Mouse (Mus musculus): ENCODE measurements around the gene Gm13723. TPM values are rescaled to one million over a fixed set of nuclear protein-coding genes. Genes with fewer than 3 reads are reported as not detected.

The Gm13723 gene
- not detected for total RNA-seq (2021)
- long read RNA-seq = 0 reads

DNA sequence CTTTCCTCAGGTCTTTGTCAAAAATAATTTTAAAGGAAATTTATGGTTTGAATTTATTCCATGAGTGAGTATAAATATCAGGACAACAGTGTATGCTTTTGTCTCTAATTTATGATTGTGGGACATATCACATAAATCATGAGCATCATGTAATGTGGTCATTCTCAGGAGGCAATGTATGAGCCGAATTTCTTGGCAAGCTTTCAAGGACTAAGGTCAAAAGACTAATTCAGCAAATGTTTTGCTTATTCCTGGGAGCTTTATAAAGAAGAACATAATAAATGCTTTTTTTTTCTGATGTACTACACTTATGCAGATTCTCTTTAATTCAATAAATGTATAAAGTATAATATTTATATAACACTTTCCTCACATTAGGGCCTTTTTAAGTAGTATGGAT lies at the start of gene Gm13723:
Gm13723 (minus strand) TSS at position 101 of the 400 bp plus-strand sequence.
- DNase-seq (ENCODE audit: low spot score in 2 of 2) = no peak

DNA sequence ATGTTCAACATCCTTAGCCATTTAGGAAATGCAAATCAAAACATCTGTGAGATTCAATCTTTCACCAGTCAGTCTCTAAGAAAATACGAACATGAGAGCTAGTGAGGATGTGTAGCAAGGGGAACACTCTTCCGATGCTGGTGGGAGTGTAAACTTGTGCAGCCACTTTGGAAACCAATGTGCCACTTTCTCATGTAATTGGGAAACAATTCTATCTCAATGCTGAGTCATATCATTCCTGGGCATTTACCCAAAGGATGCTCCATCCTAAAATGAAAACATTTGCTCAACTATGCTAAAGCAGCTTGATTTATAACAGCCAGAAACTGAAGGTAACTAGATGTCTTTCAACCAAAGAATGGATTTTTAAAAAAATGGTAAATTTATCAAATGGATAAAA lies 31.0 kb upstream of the Gm13723 start:
- DNase-seq (ENCODE audit: low spot score in 2 of 2) = no peak

GRCm38 (mm10) chr2:86892116-86892515 lies 17.5 kb upstream of the Gm13723 start, which contains the start of gene Olfr1097:
TSS of gene Olfr1097 (minus strand) at chr2:86892216.
- DNase-seq (ENCODE audit: low spot score in 2 of 2) = no peak

DNA sequence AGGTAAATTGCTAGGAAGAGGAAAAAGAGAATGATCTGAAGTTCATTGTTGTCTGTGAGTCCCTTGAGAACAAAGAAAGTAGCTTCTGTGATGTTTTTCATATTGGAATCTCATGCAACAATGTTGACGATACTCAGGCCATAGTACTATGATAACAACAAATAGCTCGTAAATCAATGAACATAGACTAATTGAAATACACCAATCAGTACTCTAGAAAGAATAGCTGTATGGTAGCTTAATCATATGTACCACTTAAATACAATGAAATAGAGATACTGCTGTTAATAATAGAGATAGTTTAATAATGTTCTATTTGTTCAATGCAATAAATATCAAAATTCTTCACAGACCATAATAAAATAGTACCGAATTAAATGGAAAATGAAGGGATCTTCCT lies 23.0 kb downstream of the Gm13723 start, which contains the start of gene Olfr1095:
Olfr1095 (minus strand) TSS at position 101 of the 400 bp plus-strand sequence.
- DNase-seq (ENCODE audit: low spot score in 2 of 2) = no peak

GRCm38 (mm10) chr2:86824363-86824762 lies 50.2 kb downstream of the Gm13723 start, which contains the start of gene Olfr1094:
TSS of gene Olfr1094 (plus strand) at chr2:86824663.
- no peak for DNase-seq (ENCODE audit: low spot score in 2 of 2)

Other genes starting within 250 kb of the Gm13723 start
- gene Olfr1084, start 235.1 kb downstream of the Gm13723 start, total RNA-seq (2021) = not detected
- not detected for gene Olfr1085, start 212.8 kb downstream of the Gm13723 start, total RNA-seq (2021)
- not detected for gene Olfr1086, start 194.7 kb downstream of the Gm13723 start, total RNA-seq (2021)
- not detected for gene Olfr1087, start 176.4 kb downstream of the Gm13723 start, total RNA-seq (2021)
- gene Olfr1089, start 141.1 kb downstream of the Gm13723 start, total RNA-seq (2021) = not detected
- not detected for gene Olfr1090, start 115.8 kb downstream of the Gm13723 start, total RNA-seq (2021)
- not detected for gene Olfr1093, start 92.3 kb downstream of the Gm13723 start, total RNA-seq (2021)
- gene Olfr141, start 64.8 kb downstream of the Gm13723 start, total RNA-seq (2021) = not detected
- not detected for gene Olfr1094, start 50.1 kb downstream of the Gm13723 start, total RNA-seq (2021)
- gene Olfr1095, start 23.1 kb downstream of the Gm13723 start, total RNA-seq (2021) = not detected
- not detected for gene Olfr1097, start 17.4 kb upstream of the Gm13723 start, total RNA-seq (2021)
- not detected for gene Olfr1098, start 49.7 kb upstream of the Gm13723 start, total RNA-seq (2021)
- not detected for gene Olfr1099, start 85.9 kb upstream of the Gm13723 start, total RNA-seq (2021)
- not detected for gene Olfr1100, start 105.2 kb upstream of the Gm13723 start, total RNA-seq (2021)
- not detected for gene Olfr1101, start 116.4 kb upstream of the Gm13723 start, total RNA-seq (2021)
- not detected for gene Olfr1102, start 123.6 kb upstream of the Gm13723 start, total RNA-seq (2021)
- gene Olfr1104, start 152.3 kb upstream of the Gm13723 start, total RNA-seq (2021) = not detected
- not detected for gene Olfr1105, start 161.7 kb upstream of the Gm13723 start, total RNA-seq (2021)
- not detected for gene Olfr1106, start 177.5 kb upstream of the Gm13723 start, total RNA-seq (2021)
- gene Olfr1107, start 201.0 kb upstream of the Gm13723 start, total RNA-seq (2021) = not detected
- not detected for gene Olfr1109, start 221.2 kb upstream of the Gm13723 start, total RNA-seq (2021)
- not detected for gene Olfr259, start 239.8 kb upstream of the Gm13723 start, total RNA-seq (2021)